Mouse (Mus musculus) midbrain, postnatal 0 days (tissue): ENCODE measurements around the gene Pttg1ip. TPM values are rescaled to one million over a fixed set of nuclear protein-coding genes. Genes with fewer than 3 reads are reported as not detected.

Source experiments
- ATAC-seq: fragments of 200-750 bp; cut with Nextera tagmentation; 2 replicates; pipeline ENCODE4 v1.8.0; 2017; ENCODE audit warnings: moderate number of reproducible peaks, mild to moderate bottlenecking, moderate TSS enrichment, moderate library complexity; ENCODE audit not compliant: low FRiP score
- DNase-seq: peaks from one replicate; pipeline ENCODE4 v3.0.0-alpha.2; 2015; ENCODE audit warnings: low spot score
- H3K27ac ChIP-seq: fragments of 300-500 bp; sonication (generic); 2 replicates; pipeline ENCODE4 v1.5.1; 2014; ENCODE audit warnings: low read depth, mild to moderate bottlenecking, low read length, mixed read lengths
- H3K27me3 ChIP-seq: fragments of 300-500 bp; sonication (generic); 2 replicates; pipeline ENCODE4 v1.6.1; 2014; ENCODE audit warnings: low read length, control low read depth, mixed read lengths; ENCODE audit not compliant: insufficient read depth
- H3K36me3 ChIP-seq: fragments of 300-500 bp; sonication (generic); 2 replicates; pipeline ENCODE4 v1.6.1; 2014; ENCODE audit warnings: low read length, control low read depth, mixed read lengths; ENCODE audit not compliant: insufficient read depth
- H3K4me1 ChIP-seq: fragments of 300-500 bp; sonication (generic); 2 replicates; pipeline ENCODE4 v1.6.1; 2014; ENCODE audit warnings: mild to moderate bottlenecking, control low read depth, antibody characterized with exemption, low read length, mixed read lengths; ENCODE audit not compliant: insufficient read depth
- H3K4me2 ChIP-seq: fragments of 300-500 bp; sonication (generic); 2 replicates; pipeline ENCODE4 v1.6.1; 2014; ENCODE audit warnings: low read depth, mild to moderate bottlenecking, low read length, mixed read lengths; ENCODE audit not compliant: poor library complexity, severe bottlenecking
- H3K4me3 ChIP-seq: fragments of 300-500 bp; sonication (generic); 2 replicates; pipeline ENCODE4 v1.5.1; 2014; ENCODE audit warnings: low read depth, mild to moderate bottlenecking, low read length, moderate library complexity
- H3K9ac ChIP-seq: fragments of 300-500 bp; sonication (generic); replicated peaks from 2 replicates; pipeline ENCODE4 v1.6.1; 2014; ENCODE audit warnings: mild to moderate bottlenecking, low read length, moderate library complexity, mixed read lengths; ENCODE audit not compliant: poor library complexity, severe bottlenecking
- H3K9me3 ChIP-seq: fragments of 300-500 bp; sonication (generic); 2 replicates; pipeline ENCODE4 v1.6.1; 2016; ENCODE audit warnings: low read length, control low read depth
- CTCF ChIP-seq: IDR thresholded peaks from 2 replicates; pipeline ENCODE4 v1.5.1; 2016; ENCODE audit warnings: antibody characterized with exemption, mild to moderate bottlenecking
- WGBS: fragments of 180-500 bp; shearing (Covaris S2); extraction: QIAGEN DNeasy Blood & Tissue Kit; methylation state at CpG from one replicate; pipeline ENCODE4 v1.1.7; 2014; 5-methylcytosine and 5-hydroxymethylcytosine counted together
- polyA plus RNA-seq: library from polyadenylated mRNA; unstranded; fragments of >200 nt; fragmentation: Nextera tagmentation; extraction: Ambion mirVana; gene quantifications from 2 replicates; pipeline ENCODE4 v1.2.1, GENCODE M21; 2015
- total RNA-seq: library from RNA; depleted of rRNA; stranded (reverse); fragments of >200 nt; gene quantifications from 2 replicates; pipeline ENCODE4 v1.2.3, GENCODE M21; 2014

Pttg1ip gene
- total and polyA plus RNA-seq, 2 experiments from 2014 or later: 74.7 to 116 TPM

- Histone ChIP-seq H3K27ac (no peak overlapping the region), H3K9ac (no peak overlapping the region), H3K4me3 (no peak overlapping the region), H3K4me1 (no peaks in the 10 kb centered on the region), H3K36me3 (no peaks in the 10 kb centered on the region), H3K9me3 (no peaks in the 10 kb centered on the region), H3K27me3 (no peaks in the 10 kb centered on the region), H3K4me2 (no peak overlapping the region)
- DNase-seq (no peak), ATAC-seq (no peak)
- peak; percentile 39; the same call in 1 of the 2 replicates for TF ChIP-seq CTCF
- WGBS: 39% methylated on average over 3 of the region's 3 CpGs
These were observed 9.3 kb upstream of the Pttg1ip start for GRCm38 (mm10) chr10:77572225-77572624.

- no peak overlapping the region for H3K9ac ChIP-seq
- H3K36me3 ChIP-seq: no peaks in the 10 kb centered on the region
- no peaks in the 10 kb centered on the region for H3K27me3 ChIP-seq
- TF ChIP-seq CTCF: no peak
- H3K27ac ChIP-seq: no peak overlapping the region
- H3K4me3 ChIP-seq: no peak overlapping the region
- ATAC-seq: no peak
- H3K9me3 ChIP-seq: no peaks in the 10 kb centered on the region
- DNase-seq: no peak
- WGBS: 54% methylated on average over 1 of the region's 1 CpGs
- no peak overlapping the region for H3K4me2 ChIP-seq
- no peaks in the 10 kb centered on the region for H3K4me1 ChIP-seq
These were observed 8.4 kb upstream of the Pttg1ip start for GRCm38 (mm10) chr10:77573162-77573561.

- WGBS: 66% methylated on average over 10 of the region's 10 CpGs
- no peak for ATAC-seq
- no peak overlapping the region for H3K9ac ChIP-seq
- no peaks in the 10 kb centered on the region for H3K27me3 ChIP-seq
- no peaks in the 10 kb centered on the region for H3K36me3 ChIP-seq
- DNase-seq: no peak
- H3K4me3 ChIP-seq: no peak overlapping the region
- no peaks in the 10 kb centered on the region for H3K9me3 ChIP-seq
- no peak for TF ChIP-seq CTCF
- no peak overlapping the region for H3K4me2 ChIP-seq
- H3K27ac ChIP-seq: no peak overlapping the region
- H3K4me1 ChIP-seq: peaks cover 6% of the 10 kb centered on the region; the same call in 1 of the 2 replicates
These were observed 1.2 kb upstream of the Pttg1ip start for GRCm38 (mm10) chr10:77580027-77580920.

- ATAC-seq: 0 out of 2 replicates have a peak, but pooled peaks have one; percentile 2
- WGBS: 6% methylated on average over 8 of the region's 8 CpGs
- Histone ChIP-seq H3K9me3 (no peaks in the 10 kb centered on the region), H3K27me3 (no peaks in the 10 kb centered on the region), H3K9ac (peak overlapping the region; percentile 67), H3K27ac (peak overlapping the region; percentile 69), H3K4me3 (peak overlapping the region; percentile 97), H3K4me1 (peaks cover 6% of the 10 kb centered on the region; the same call in 1 of the 2 replicates), H3K4me2 (peak overlapping the region; percentile 88), H3K36me3 (no peaks in the 10 kb centered on the region)
- no peak for DNase-seq
- no peak for TF ChIP-seq CTCF
These were observed 505 bp upstream of the Pttg1ip start for GRCm38 (mm10) chr10:77581023-77581407.

GRCm38 (mm10) chr10:77582285-77582618, 732 bp downstream of the Pttg1ip start:
- peaks cover 3% of the 10 kb centered on the region for H3K36me3 ChIP-seq
- H3K4me3 ChIP-seq: peak overlapping the region; percentile 97
- peak overlapping the region; percentile 88 for H3K4me2 ChIP-seq
- no peak for DNase-seq
- H3K27me3 ChIP-seq: no peaks in the 10 kb centered on the region
- no peak for TF ChIP-seq CTCF
- H3K4me1 ChIP-seq: peaks cover 6% of the 10 kb centered on the region; the same call in 1 of the 2 replicates
- H3K9me3 ChIP-seq: no peaks in the 10 kb centered on the region
- peak overlapping the region; percentile 67 for H3K9ac ChIP-seq
- no peak for ATAC-seq
- 11% methylated on average over 8 of the region's 8 CpGs for WGBS
- H3K27ac ChIP-seq: no peak overlapping the region

GRCm38 (mm10) chr10:77583795-77584422, 2.4 kb downstream of the Pttg1ip start:
- no peak overlapping the region for H3K4me3 ChIP-seq
- no peak overlapping the region for H3K9ac ChIP-seq
- H3K4me1 ChIP-seq: peaks cover 6% of the 10 kb centered on the region; the same call in 1 of the 2 replicates
- peaks cover 6% of the 10 kb centered on the region for H3K36me3 ChIP-seq
- whole genome bisulfite sequencing: 75% methylated on average over 10 of the region's 10 CpGs
- ATAC-seq (no peak), DNase-seq (peak; percentile 9)
- no peaks in the 10 kb centered on the region for H3K9me3 ChIP-seq
- no peak for TF ChIP-seq CTCF
- no peaks in the 10 kb centered on the region for H3K27me3 ChIP-seq
- H3K27ac ChIP-seq: no peak overlapping the region
- H3K4me2 ChIP-seq: no peak overlapping the region
